Mouse (Mus musculus) intestine, postnatal 0 days (tissue): Measurements from ENCODE around the gene Micu1. TPM values are rescaled to one million over a fixed set of nuclear protein-coding genes. Genes with fewer than 3 reads are reported as not detected.
A peak's percentile ranks its signal among the peaks of the same experiment; 100 is the strongest.
"Not testable (repeated sequence)": the region's sequence is repeated elsewhere in the genome, so short reads cannot be mapped to it uniquely, and the experiment has no call there.

Source experiments
- ATAC-seq: fragments of 200-750 bp; cut with Nextera tagmentation; 2 replicates; pipeline ENCODE4 v1.8.0; 2017; ENCODE audit warnings: mild to moderate bottlenecking, moderate TSS enrichment, moderate library complexity
- H3K27ac ChIP-seq: fragments of 300-500 bp; sonication (generic); 2 replicates; pipeline ENCODE4 v1.5.1; 2014; ENCODE audit warnings: mild to moderate bottlenecking, low read depth, low read length, moderate library complexity
- H3K27me3 ChIP-seq: fragments of 300-500 bp; sonication (generic); replicated peaks from 2 replicates; pipeline ENCODE4 v1.6.1; 2014; ENCODE audit warnings: low read length, mixed read lengths; ENCODE audit not compliant: control insufficient read depth, insufficient read depth
- H3K36me3 ChIP-seq: fragments of 300-500 bp; sonication (generic); 2 replicates; pipeline ENCODE4 v1.6.1; 2014; ENCODE audit warnings: mild to moderate bottlenecking, moderate library complexity; ENCODE audit not compliant: control insufficient read depth, insufficient read depth
- H3K4me1 ChIP-seq: fragments of 300-500 bp; sonication (generic); replicated peaks from 2 replicates; pipeline ENCODE4 v1.6.1; 2014; ENCODE audit warnings: antibody characterized with exemption, low read length, mixed read lengths; ENCODE audit not compliant: control insufficient read depth, insufficient read depth
- H3K4me2 ChIP-seq: fragments of 300-500 bp; sonication (generic); replicated peaks from 2 replicates; pipeline ENCODE4 v1.6.1; 2014; ENCODE audit warnings: low read depth, mild to moderate bottlenecking, moderate library complexity
- H3K4me3 ChIP-seq: fragments of 300-500 bp; sonication (generic); 2 replicates; pipeline ENCODE4 v1.5.1; 2014; ENCODE audit warnings: low read depth, low read length
- H3K9ac ChIP-seq: fragments of 300-500 bp; sonication (generic); 2 replicates; pipeline ENCODE4 v1.6.1; 2014; ENCODE audit warnings: mild to moderate bottlenecking, low read depth, low read length
- H3K9me3 ChIP-seq: fragments of 300-500 bp; sonication (generic); 2 replicates; pipeline ENCODE4 v1.6.1; 2016; ENCODE audit warnings: mixed run types; ENCODE audit not compliant: control insufficient read depth
- CTCF ChIP-seq: sonication (generic); IDR thresholded peaks from 2 replicates; pipeline ENCODE4 v1.5.1; 2016; ENCODE audit warnings: low read depth, mild to moderate bottlenecking, control low read depth, antibody characterized with exemption, moderate library complexity
- WGBS: fragments of 180-500 bp; shearing (Covaris S2); extraction: QIAGEN DNeasy Blood & Tissue Kit; methylation state at CpG from one replicate; pipeline ENCODE4 v1.1.7; 2014; 5-methylcytosine and 5-hydroxymethylcytosine counted together
- polyA plus RNA-seq: library from polyadenylated mRNA; unstranded; fragments of >200 nt; fragmentation: Nextera tagmentation; extraction: Ambion mirVana; gene quantifications from 2 replicates; pipeline ENCODE4 v1.2.1, GENCODE M21; 2015

Gene Micu1
- polyA plus RNA-seq, 1 experiment from 2014 or later, result 57.8 TPM

DNA sequence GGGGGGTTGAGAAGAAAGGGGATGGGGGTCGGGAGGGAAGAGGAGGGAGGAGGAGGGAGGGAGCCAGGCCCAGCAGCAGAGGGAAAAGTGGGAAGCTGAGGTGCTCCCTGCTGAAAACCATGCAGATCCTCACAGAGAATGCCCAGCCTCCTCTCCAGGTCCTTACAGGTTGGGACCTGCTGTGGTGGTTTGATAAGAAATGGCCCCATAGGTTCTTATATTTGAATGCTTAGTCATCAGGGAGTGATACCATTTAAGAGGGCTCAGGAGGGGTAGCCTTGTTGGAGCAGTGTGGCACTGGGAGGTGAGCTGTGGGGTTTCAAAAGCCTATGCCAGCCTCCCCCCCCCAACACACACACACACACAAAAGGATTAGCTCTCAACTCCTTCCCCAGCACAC lies 173.1 kb downstream of the Micu1 start:
- H3K9ac ChIP-seq, result no peak overlapping the region
- H3K4me1 ChIP-seq, result no peaks in the 10 kb centered on the region
- H3K36me3 ChIP-seq, result no peaks in the 10 kb centered on the region
- no peak overlapping the region for H3K4me3 ChIP-seq
- no peaks in the 10 kb centered on the region for H3K27me3 ChIP-seq
- no peak overlapping the region for H3K27ac ChIP-seq
- ATAC-seq, result no peak
- no peaks in the 10 kb centered on the region for H3K9me3 ChIP-seq
- no peak overlapping the region for H3K4me2 ChIP-seq
- TF ChIP-seq CTCF, result no peak
- 33% methylated on average over 1 of the region's 1 CpGs for WGBS

DNA sequence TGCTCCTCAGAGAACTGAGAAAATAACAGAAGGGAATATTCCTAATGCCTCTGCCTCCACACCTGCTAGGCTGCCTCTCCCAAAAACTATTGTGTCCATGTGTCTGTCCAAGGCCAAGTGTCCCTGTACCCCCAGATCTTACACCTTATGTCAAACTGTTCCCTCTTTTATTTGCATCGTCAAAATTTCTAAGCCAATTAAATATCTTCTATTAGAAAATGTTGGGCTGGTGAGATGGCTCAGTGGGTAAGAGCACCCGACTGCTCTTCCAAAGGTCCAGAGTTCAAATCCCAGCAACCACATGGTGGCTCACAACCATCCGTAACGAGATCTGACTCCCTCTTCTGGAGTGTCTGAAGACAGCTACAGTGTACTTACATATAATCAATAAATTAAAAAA lies 174.4 kb downstream of the Micu1 start:
- 91% methylated on average over 3 of the region's 4 CpGs for WGBS
- H3K9me3 ChIP-seq, H3K4me3 ChIP-seq, H3K4me1 ChIP-seq, H3K27ac ChIP-seq, H3K36me3 ChIP-seq, H3K9ac ChIP-seq, ATAC-seq, H3K27me3 ChIP-seq, H3K4me2 ChIP-seq: not testable (repeated sequence)

DNA sequence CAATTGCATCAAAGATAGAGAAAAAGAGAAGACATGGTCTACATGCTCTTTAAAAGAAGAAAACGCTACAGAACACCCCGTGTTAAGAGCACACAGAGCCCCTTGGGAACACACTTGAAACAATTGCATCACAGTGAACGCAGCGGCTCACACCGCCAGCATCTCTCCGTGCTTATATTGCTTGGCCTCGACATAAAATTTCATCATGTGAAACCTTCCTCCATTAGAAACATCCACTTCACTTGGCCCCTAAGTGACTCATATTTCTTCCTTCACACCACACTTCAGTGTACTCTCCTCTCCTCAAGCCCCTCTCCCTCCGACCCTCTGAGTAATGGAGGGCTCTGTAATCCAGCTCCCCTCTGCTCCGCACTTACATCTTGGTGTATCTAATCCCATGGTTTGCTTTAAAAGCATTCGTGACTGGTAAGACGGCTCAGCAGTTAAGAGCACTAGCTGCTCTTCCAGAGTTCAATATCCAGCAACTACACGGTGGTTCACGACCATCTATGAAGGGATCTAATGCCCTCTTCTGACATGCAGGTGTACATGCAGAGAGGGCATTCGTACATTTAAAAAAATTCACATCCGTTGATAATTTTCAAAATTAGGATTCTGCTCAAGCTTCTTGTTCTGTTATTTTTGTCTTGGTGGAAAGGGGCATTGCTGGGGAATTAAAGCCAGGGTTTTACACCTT lies 175.3 kb downstream of the Micu1 start:
- H3K4me3 ChIP-seq, result no peak overlapping the region
- TF ChIP-seq CTCF, result no peak
- 73% methylated on average over 15 of the region's 15 CpGs for WGBS
- H3K4me2 ChIP-seq, result no peak overlapping the region
- no peaks in the 10 kb centered on the region for H3K27me3 ChIP-seq
- no peak overlapping the region for H3K9ac ChIP-seq
- no peak for ATAC-seq
- 0 out of 2 replicates have a peak, but pooled peaks cover 3% of the 10 kb centered on the region for H3K4me1 ChIP-seq
- no peaks in the 10 kb centered on the region for H3K9me3 ChIP-seq
- H3K36me3 ChIP-seq, result no peaks in the 10 kb centered on the region
- H3K27ac ChIP-seq, result no peak overlapping the region

DNA sequence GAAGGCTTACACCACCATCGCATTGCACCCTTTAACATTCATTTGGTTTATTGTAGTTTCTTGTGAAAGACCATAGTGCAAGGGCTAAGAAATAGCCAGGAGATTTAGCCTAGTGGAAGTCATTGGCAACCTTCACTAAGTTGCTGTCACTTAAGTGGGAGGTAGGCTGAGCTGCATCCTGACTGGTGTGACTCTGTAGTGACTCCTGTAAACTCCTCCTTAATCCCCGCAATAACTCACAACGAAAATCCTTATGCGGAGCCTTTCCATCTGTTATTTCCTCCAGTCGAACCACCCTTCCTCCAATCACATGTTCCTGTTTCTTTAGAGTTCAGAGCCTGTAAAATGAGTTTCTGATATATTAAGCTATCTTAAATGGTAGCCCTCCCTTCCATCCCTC lies 176.5 kb downstream of the Micu1 start:
- Histone ChIP-seq H3K27me3 (no peaks in the 10 kb centered on the region), H3K9ac (peak overlapping the region; percentile 92; the same call in 1 of the 2 replicates), H3K4me2 (peak overlapping the region; percentile 80), H3K4me3 (peak overlapping the region; percentile 99), H3K4me1 (0 out of 2 replicates have a peak, but pooled peaks cover 3% of the 10 kb centered on the region), H3K9me3 (no peaks in the 10 kb centered on the region), H3K27ac (peak overlapping the region; percentile 100; the same call in 1 of the 2 replicates), H3K36me3 (no peaks in the 10 kb centered on the region; the same call in 1 of the 2 replicates)
- TF ChIP-seq CTCF, result no peak
- WGBS, result 11% methylated on average over 5 of the region's 5 CpGs
- ATAC-seq, result no peak

DNA sequence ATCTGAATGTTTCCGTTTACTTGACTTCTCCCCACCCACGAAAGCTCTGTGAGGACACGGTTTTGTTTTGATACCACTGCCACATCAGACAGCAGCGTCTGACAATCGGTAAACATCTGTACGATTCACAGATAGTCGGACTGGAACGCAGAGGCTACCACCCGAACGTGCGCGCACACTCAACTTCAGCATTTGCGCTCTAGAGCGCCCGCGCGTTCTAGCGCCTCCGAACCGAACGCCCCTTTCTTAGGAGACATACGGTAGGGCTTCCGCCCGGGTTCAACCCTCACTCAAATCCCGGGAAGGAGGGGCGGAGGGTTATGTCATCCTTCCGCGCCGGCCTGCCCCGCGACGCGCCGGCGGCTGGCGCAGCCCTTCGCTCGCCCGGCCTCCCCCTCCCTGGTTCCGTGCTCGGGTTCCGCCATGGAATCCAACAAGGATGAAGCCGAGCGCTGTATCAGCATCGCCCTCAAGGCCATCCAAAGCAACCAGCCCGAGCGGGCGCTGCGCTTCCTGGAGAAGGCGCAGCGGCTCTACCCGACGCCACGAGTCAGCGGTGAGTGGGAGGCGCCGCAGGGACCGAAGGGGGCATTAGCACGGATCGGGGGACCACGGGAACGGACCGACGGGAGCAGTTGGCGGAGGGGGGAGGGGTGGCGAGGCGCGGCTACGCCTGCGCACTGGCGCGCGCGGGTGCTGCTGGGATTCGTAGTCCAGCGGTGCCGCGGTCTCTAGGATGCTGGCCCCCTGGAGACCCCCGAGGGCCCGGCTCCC lies 177.2 kb downstream of the Micu1 start, which contains the start of gene Dnajb12:
Gene Dnajb12 (plus strand): TSS at position 302 of the 774 bp plus-strand sequence.
- Histone ChIP-seq H3K9me3 (no peaks in the 10 kb centered on the region), H3K4me2 (peak within 1 kb of the TSS; percentile 80), H3K9ac (peak within 1 kb of the TSS; percentile 92), H3K27me3 (no peaks in the 10 kb centered on the region), H3K4me1 (0 out of 2 replicates have a peak, but pooled peaks cover 3% of the 10 kb centered on the region), H3K4me3 (peak within 1 kb of the TSS; percentile 99), H3K27ac (peak within 1 kb of the TSS; percentile 100), H3K36me3 (no peaks in the 10 kb centered on the region; the same call in 1 of the 2 replicates)
- under 1% methylated on average over 79 of the region's 80 CpGs for WGBS
- TF ChIP-seq CTCF, result no peak
- peak; percentile 86 for ATAC-seq

DNA sequence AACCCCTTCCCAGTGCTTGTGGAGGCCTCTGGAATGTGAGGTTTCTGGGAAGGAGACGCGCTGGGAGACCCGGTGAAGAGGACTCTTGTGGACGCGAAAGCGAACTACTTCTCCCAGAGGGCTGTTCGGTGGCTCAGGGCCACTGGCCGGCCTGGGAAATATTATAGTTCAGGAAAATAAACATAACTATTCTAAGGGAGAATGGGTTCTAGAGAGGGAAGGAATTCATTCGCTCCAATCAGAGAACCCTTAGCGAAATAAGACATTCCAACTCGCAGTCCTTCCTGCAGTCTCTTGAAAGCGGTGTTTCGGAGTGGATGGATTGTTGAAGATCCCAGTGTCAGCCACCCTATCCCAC lies 177.7 kb downstream of the Micu1 start:
- Histone ChIP-seq H3K27ac (peak overlapping the region; percentile 100), H3K4me3 (peak overlapping the region; percentile 99), H3K4me1 (peaks cover 3% of the 10 kb centered on the region; the same call in 1 of the 2 replicates), H3K9me3 (no peaks in the 10 kb centered on the region), H3K36me3 (no peaks in the 10 kb centered on the region; the same call in 1 of the 2 replicates), H3K4me2 (peak overlapping the region; percentile 80), H3K9ac (peak overlapping the region; percentile 92), H3K27me3 (no peaks in the 10 kb centered on the region)
- 1% methylated on average over 13 of the region's 13 CpGs for WGBS
- no peak for TF ChIP-seq CTCF
- peak; percentile 43 for ATAC-seq
